Mouse (Mus musculus): ENCODE results near the gene Emx1.

Emx1 gene

GRCm38 (mm10) chr6:85187340-85188211 is at the start of gene Emx1:
Gene Emx1, plus strand, starts transcription at chr6:85187438.
- WGBS, result under 1% methylated on average over 69 of the region's 81 CpGs

- WGBS, result 99% methylated on average over 2 of the region's 2 CpGs
Measured at GRCm38 (mm10) chr6:85139534-85139933, 47.7 kb upstream of the Emx1 start.

GRCm38 (mm10) chr6:85141013-85141412 is 46.2 kb upstream of the Emx1 start:
- WGBS, result 9% methylated on average over 7 of the region's 7 CpGs

GRCm38 (mm10) chr6:85144466-85144865 is 42.8 kb upstream of the Emx1 start:
- 92% methylated on average over 3 of the region's 3 CpGs for WGBS

GRCm38 (mm10) chr6:85147636-85148035 is 39.6 kb upstream of the Emx1 start:
- WGBS, result 81% methylated on average over 3 of the region's 3 CpGs

- WGBS, result 74% methylated on average over 3 of the region's 3 CpGs
Measured at GRCm38 (mm10) chr6:85150386-85150785, 36.9 kb upstream of the Emx1 start.

GRCm38 (mm10) chr6:85153970-85154540 is 33.2 kb upstream of the Emx1 start:
- WGBS, result 10% methylated on average over 9 of the region's 9 CpGs

GRCm38 (mm10) chr6:85154861-85155528 is 32.2 kb upstream of the Emx1 start:
- 6% methylated on average over 34 of the region's 34 CpGs for WGBS

GRCm38 (mm10) chr6:85156551-85156950 is 30.7 kb upstream of the Emx1 start:
- WGBS, result 87% methylated on average over 2 of the region's 2 CpGs

GRCm38 (mm10) chr6:85158040-85158804 is 29.0 kb upstream of the Emx1 start:
- 85% methylated on average over 4 of the region's 4 CpGs for WGBS

GRCm38 (mm10) chr6:85159092-85159760 is 28.0 kb upstream of the Emx1 start:
- WGBS, result 14% methylated on average over 6 of the region's 6 CpGs

GRCm38 (mm10) chr6:85160201-85160923 is 26.9 kb upstream of the Emx1 start:
- WGBS, result 40% methylated on average over 4 of the region's 4 CpGs

GRCm38 (mm10) chr6:85165440-85165921 is 21.8 kb upstream of the Emx1 start:
- WGBS, result 49% methylated on average over 11 of the region's 11 CpGs

GRCm38 (mm10) chr6:85179569-85179968 is 7.7 kb upstream of the Emx1 start:
- 91% methylated on average over 3 of the region's 3 CpGs for WGBS

GRCm38 (mm10) chr6:85180036-85180435 is 7.2 kb upstream of the Emx1 start:
- 84% methylated on average over 2 of the region's 2 CpGs for WGBS

- WGBS, result 85% methylated on average over 3 of the region's 3 CpGs
Measured at GRCm38 (mm10) chr6:85183951-85184350, 3.3 kb upstream of the Emx1 start.

GRCm38 (mm10) chr6:85186033-85186743 is 1.1 kb upstream of the Emx1 start:
- 14% methylated on average over 33 of the region's 33 CpGs for WGBS

GRCm38 (mm10) chr6:85186744-85187059 is 536 bp upstream of the Emx1 start:
- 8% methylated on average over 15 of the region's 15 CpGs for WGBS

- 5% methylated on average over 39 of the region's 39 CpGs for WGBS
Measured at GRCm38 (mm10) chr6:85188256-85189110, 1.2 kb downstream of the Emx1 start.

All from cerebral cortex, adult 2 months (tissue).